In genomic region chr11:24078706-24079316, GRCm38 (mm10) we compare ENCODE assay signal across 9 mouse cellular contexts. TPM values are rescaled to one million over a fixed set of nuclear protein-coding genes. Genes with fewer than 3 reads are reported as not detected.
DNase-seq lines count a peak whose midpoint lies in the region; ATAC-seq and TF ChIP-seq lines count a peak whose summit lies in the region.
"Had no signal": no experiment of that assay in that cellular context is flagged by ENCODE, and none has a peak within 500 bp of the region (broad histone marks: within the 10 kb centered on the region; RNA-seq: fewer than 3 reads in every experiment).

No protein-coding gene starts in this region.

- H3K4me3 ChIP-seq in forebrain, embryonic 14.5 days (ENCODE audit: low read depth, low read length): peak overlapping the region; percentile 91
- H3K4me3 ChIP-seq in intestine, postnatal 0 days (ENCODE audit: low read depth, low read length): peak overlapping the region; percentile 76

- peaks cover 14% of the 10 kb centered on the region; the same call in 1 of the 2 replicates for H3K4me1 ChIP-seq in forebrain, embryonic 14.5 days (ENCODE audit: control insufficient read depth, insufficient read depth, low read length)
- no peaks in the 10 kb centered on the region for H3K4me1 ChIP-seq in intestine, postnatal 0 days (replicated peaks; ENCODE audit: control insufficient read depth, insufficient read depth, low read length)

- peak overlapping the region; percentile 98 for H3K4me2 ChIP-seq in forebrain, embryonic 14.5 days (ENCODE audit: low read length)
- H3K4me2 ChIP-seq in intestine, postnatal 0 days (replicated peaks; ENCODE audit: low read depth): peak overlapping the region; percentile 100

- DNase-seq in heart, adult 11 months: peak; percentile 85
- DNase-seq in heart, adult 8-10 months (ENCODE audit: low spot score): no peak
- peak; percentile 69 to 87 for DNase-seq in adrenal gland, adult (ENCODE audit: inconsistent age in 2 of 2, low spot score in 1 of 2)
- DNase-seq in forebrain, embryonic 14.5 days (ENCODE audit: low spot score): peak; percentile 53
- DNase-seq in lung, postnatal 10 days: peak; percentile 33
- DNase-seq in spleen, adult 18-20 months: peak; percentile 63 to 68
- no peak for DNase-seq in frontal cortex, postnatal 25 days (ENCODE audit: low spot score in 2 of 2)

- no peaks in the 10 kb centered on the region for H3K27me3 ChIP-seq in forebrain, embryonic 14.5 days (replicated peaks; ENCODE audit: control insufficient read depth, insufficient read depth, low read length)
- H3K27me3 ChIP-seq in intestine, postnatal 0 days (replicated peaks; ENCODE audit: control insufficient read depth, insufficient read depth, low read length): peaks cover 10% of the 10 kb centered on the region

- peak; percentile 21 for TF ChIP-seq CTCF in intestine, postnatal 0 days (IDR thresholded peaks at IDR 0.05; ENCODE audit: low read depth)

- under 1% methylated on average over 38 of the region's 38 CpGs for WGBS in forebrain, embryonic 14.5 days
- WGBS in intestine, postnatal 0 days: under 1% methylated on average over 38 of the region's 38 CpGs

- H3K36me3 ChIP-seq in forebrain, embryonic 14.5 days (ENCODE audit: control insufficient read depth, insufficient read depth, low read length): no peaks in the 10 kb centered on the region
- no peaks in the 10 kb centered on the region for H3K36me3 ChIP-seq in intestine, postnatal 0 days (ENCODE audit: control insufficient read depth, insufficient read depth)

- no peak for ATAC-seq in forebrain, embryonic 14.5 days
- no peak for ATAC-seq in intestine, postnatal 0 days
- ATAC-seq: Patski had no signal

- no peaks in the 10 kb centered on the region for H3K9me3 ChIP-seq in forebrain, embryonic 14.5 days (replicated peaks; ENCODE audit: control insufficient read depth, low read length)
- no peaks in the 10 kb centered on the region for H3K9me3 ChIP-seq in intestine, postnatal 0 days (ENCODE audit: control insufficient read depth)

- peak overlapping the region; percentile 100 for H3K27ac ChIP-seq in forebrain, embryonic 14.5 days (ENCODE audit: low read depth, low read length)
- H3K27ac ChIP-seq in intestine, postnatal 0 days (ENCODE audit: low read depth, low read length): no peak overlapping the region

- peak overlapping the region; percentile 100 for H3K9ac ChIP-seq in forebrain, embryonic 14.5 days (ENCODE audit: low read length)
- H3K9ac ChIP-seq in intestine, postnatal 0 days (ENCODE audit: low read depth, low read length): peak overlapping the region; percentile 60

RNA-seq across cellular contexts. Expression of gene Bcl11a, which starts 1.0 kb away (rescaled TPM):
- 1 to 10 TPM; 2.6 to 4.0 (median 2.9) TPM for total RNA-seq in heart, adult 8-10 months (2022)
- polyA plus RNA-seq in forebrain, embryonic 14.5 days (2014; fragmentation: Nextera tagmentation; extraction: Ambion mirVana): 148 and 174 TPM in 2 replicates
- polyA plus RNA-seq in intestine, postnatal 0 days (2015; fragmentation: Nextera tagmentation; extraction: Ambion mirVana): 5.9 and 6.5 TPM in 2 replicates
- polyA plus RNA-seq: Patski had no signal

RNA-seq across cellular contexts. Expression of gene A830031A19Rik, which starts 4.0 kb away (rescaled TPM):
- not detected for total RNA-seq in heart, adult 8-10 months (2022)
- 0.32 and 0.41 TPM in 2 replicates for polyA plus RNA-seq in forebrain, embryonic 14.5 days (2014; fragmentation: Nextera tagmentation; extraction: Ambion mirVana)
- polyA plus RNA-seq in intestine, postnatal 0 days (2015; fragmentation: Nextera tagmentation; extraction: Ambion mirVana): not detected in 2 replicates
- polyA plus RNA-seq: Patski had no signal

Comparison
In these comparisons a context has a peak if more than half of its experiments do, and no peak if none do; other contexts are left out.
1. DNase-seq: peak in heart, adult 11 months (single experiment), adrenal gland, adult (2 of 2), forebrain, embryonic 14.5 days (single experiment), lung, postnatal 10 days (single experiment) and spleen, adult 18-20 months (2 of 2); none in heart, adult 8-10 months (single experiment) and frontal cortex, postnatal 25 days (0 of 2).
2. RNA of gene Bcl11a, which starts 1.0 kb away (polyA plus RNA-seq): 148 to 174 TPM in forebrain, embryonic 14.5 days; 5.9 to 6.5 TPM in intestine, postnatal 0 days; every median in the first group is over 10 times any median in the second.